Mouse (Mus musculus): ENCODE measurements at regions not wholly inside any gene's neighbourhood (a gene's known extent, or its start where the extent isn't known, plus 50 kb on each side); places are given as distances from the start of the nearest gene placed in this dataset.
A peak's percentile ranks its signal among the peaks of the same experiment; 100 is the strongest.

GRCm38 (mm10) chr3:45523281-45523680, 145.1 kb downstream of the Pcdh10 start:
- DNase-seq (ENCODE audit: low read depth, low spot score), result no peak

DNA sequence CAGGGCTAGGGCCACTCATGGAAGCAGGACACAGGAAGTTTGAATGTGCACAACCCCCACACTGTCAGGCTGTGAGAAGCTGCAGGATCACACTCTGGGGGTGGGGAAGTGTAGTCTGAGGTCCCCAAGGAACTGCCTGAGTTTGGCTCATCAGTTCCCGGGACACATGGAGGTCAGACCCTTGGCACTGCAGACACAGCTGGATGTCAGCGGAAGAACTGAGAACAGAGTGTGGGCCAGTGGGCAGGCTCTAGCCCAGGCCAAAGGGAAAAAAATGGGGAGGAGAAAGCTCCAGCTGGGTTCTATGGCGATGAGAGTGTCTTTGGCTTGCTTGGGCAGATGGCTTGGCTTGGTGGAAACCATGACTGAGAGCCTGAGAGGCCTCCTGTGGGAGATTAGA, 168.9 kb downstream of the Pcdh10 start:
- DNase-seq (ENCODE audit: low read depth, low spot score), result no peak

DNA sequence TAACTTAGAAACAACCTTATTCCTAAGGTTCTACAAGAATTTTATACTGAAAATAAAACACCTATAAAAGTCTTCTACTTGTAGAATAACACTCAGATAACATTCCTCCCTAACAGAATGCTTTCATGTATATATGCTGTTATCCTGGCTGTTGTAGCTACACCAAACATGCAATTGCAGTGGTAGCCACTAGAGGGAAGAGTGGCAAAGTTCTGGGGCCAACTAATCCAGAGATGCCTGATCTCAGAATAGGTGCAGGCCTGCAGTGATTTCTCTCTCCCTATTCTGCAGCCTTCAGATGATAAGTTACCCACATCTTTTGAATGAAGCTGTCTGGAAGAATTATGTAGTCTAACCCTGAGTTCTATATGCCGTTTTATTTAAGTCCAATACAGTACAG, 177.5 kb downstream of the Pcdh10 start:
- DNase-seq (ENCODE audit: low read depth, low spot score), result peak; percentile 59

- no peak for DNase-seq (ENCODE audit: low read depth, low spot score)
Observed at GRCm38 (mm10) chr3:45572995-45573394, 194.8 kb downstream of the Pcdh10 start.

- DNase-seq (ENCODE audit: low read depth, low spot score), result no peak
Observed at GRCm38 (mm10) chr3:45577035-45577434, 198.8 kb downstream of the Pcdh10 start.

- DNase-seq (ENCODE audit: low read depth, low spot score), result no peak
Observed at GRCm38 (mm10) chr3:45593561-45593960, 215.4 kb downstream of the Pcdh10 start.

- DNase-seq (ENCODE audit: low read depth, low spot score), result no peak
Observed at GRCm38 (mm10) chr3:45602278-45602677, 224.1 kb downstream of the Pcdh10 start.

- no peak for DNase-seq (ENCODE audit: low read depth, low spot score)
Observed at GRCm38 (mm10) chr3:45603151-45603550, 225.0 kb downstream of the Pcdh10 start.

DNA sequence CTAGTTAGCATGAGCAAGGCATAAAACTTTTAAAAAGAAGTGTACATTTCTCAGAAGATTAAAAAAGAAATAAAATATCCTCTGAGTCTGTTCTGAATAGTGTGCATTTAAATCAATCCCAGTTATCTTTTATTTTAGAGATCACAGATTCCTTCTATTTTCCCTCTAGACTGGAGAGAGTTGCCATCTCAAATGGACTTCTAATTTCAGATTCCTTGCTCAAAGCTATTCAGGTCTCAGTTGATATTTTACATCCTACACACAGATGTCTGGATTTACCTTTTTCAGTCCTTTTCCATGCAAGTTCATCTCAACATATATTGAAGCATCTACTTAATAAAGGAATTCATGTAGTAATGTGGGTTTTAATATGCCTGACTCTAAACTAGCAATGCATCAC, 242.5 kb downstream of the Pcdh10 start:
- DNase-seq (ENCODE audit: low read depth, low spot score), result no peak

GRCm38 (mm10) chr3:45645856-45646450, 267.8 kb downstream of the Pcdh10 start:
- no peak for DNase-seq (ENCODE audit: low read depth, low spot score)

GRCm38 (mm10) chr3:45649361-45649760, 271.2 kb downstream of the Pcdh10 start:
- DNase-seq (ENCODE audit: low read depth, low spot score), result no peak

DNA sequence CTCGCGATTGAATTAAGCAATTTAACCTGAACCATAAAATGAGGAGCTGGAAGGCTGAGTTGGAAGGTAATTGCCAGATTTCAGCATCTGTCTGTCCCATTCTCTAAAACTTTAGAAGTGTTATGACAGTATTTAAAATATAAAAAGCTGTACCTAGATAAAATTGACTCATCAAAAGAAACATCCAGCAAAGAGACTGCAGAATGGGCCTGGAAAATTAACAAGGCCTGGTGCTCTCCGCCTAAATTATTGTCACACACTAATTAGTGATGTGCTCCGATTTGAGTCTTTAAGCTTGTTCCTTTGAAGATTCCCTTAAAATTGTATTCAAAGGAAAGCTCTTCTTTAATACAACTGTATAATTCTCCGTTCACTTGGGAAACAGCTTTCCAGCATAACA, 278.8 kb downstream of the Pcdh10 start:
- DNase-seq (ENCODE audit: low read depth, low spot score), result no peak

GRCm38 (mm10) chr3:45658093-45658776, 280.0 kb downstream of the Pcdh10 start:
- no peak for DNase-seq (ENCODE audit: low read depth, low spot score)

GRCm38 (mm10) chr3:45659052-45659451, 280.9 kb downstream of the Pcdh10 start:
- no peak for DNase-seq (ENCODE audit: low read depth, low spot score)

- DNase-seq (ENCODE audit: low read depth, low spot score), result no peak
Observed at GRCm38 (mm10) chr3:45670434-45670833, 292.2 kb downstream of the Pcdh10 start.

DNA sequence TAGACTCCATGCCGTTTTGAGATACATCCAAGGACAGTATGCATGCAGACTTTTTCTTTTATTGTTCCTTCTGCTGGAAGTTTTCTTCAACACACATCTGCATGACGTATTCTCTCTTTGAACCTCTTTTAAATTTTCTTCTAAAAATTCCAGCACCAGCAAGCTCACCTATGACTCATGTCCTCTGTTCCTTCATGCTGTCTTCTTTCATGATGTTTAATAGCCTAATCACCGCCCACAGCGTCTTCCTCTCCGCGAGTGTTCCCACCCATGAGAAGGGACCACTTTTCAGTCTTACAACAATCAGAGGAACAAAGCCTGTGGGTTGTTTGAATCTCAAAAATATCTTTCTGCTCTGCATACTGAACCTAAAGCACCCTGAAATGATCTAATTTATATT, 299.5 kb downstream of the Pcdh10 start:
- no peak for DNase-seq (ENCODE audit: low read depth, low spot score)

GRCm38 (mm10) chr3:45681410-45681809, 303.2 kb downstream of the Pcdh10 start:
- no peak for DNase-seq (ENCODE audit: low read depth, low spot score)

GRCm38 (mm10) chr3:45707891-45708290, 329.7 kb downstream of the Pcdh10 start:
- no peak for DNase-seq (ENCODE audit: low read depth, low spot score)
